Mouse (Mus musculus) right cerebral cortex, adult 18-20 months (tissue): ENCODE results near the gene Sorcs2.
"Not testable (repeated sequence)": the region's sequence is repeated elsewhere in the genome, so short reads cannot be mapped to it uniquely, and the experiment has no call there.

ENCODE experiments used
- DNase-seq: peaks from one replicate; pipeline ENCODE4 v3.0.0; 2022; ENCODE audit warnings: mixed read lengths

The Sorcs2 gene

DNA sequence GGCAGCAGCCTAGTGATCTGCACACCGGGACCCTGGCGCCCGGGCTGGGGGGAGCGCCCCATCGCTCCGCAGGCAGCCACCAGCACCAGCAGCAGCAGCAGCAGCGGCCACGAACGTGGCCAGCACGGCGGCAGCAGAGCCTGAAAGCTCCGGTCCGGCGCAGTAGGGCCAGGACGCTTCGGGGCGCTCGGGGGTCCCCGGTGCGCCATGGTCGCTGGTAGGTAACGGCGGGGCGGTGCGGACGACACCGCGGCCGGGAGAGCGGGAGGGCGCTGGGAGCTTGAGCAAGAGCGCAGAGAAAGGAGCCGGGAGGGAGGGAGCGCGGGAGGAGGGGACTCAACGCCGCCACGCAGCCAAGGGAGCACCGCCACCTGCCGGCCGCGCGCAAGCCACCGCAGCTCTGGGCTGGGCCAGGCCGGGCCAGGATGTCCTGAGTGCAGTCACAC is at the start of gene Sorcs2:
Sorcs2 (minus strand) TSS at position 303 of the 446 bp plus-strand sequence.
- DNase-seq: peak; percentile 87

- no peak for DNase-seq
These were observed 48.4 kb upstream of the Sorcs2 start for GRCm38 (mm10) chr5:36446166-36446890.

- no peak for DNase-seq
These were observed 47.1 kb upstream of the Sorcs2 start for GRCm38 (mm10) chr5:36445028-36445427.

GRCm38 (mm10) chr5:36444611-36445010 is 46.7 kb upstream of the Sorcs2 start:
- DNase-seq: no peak

DNA sequence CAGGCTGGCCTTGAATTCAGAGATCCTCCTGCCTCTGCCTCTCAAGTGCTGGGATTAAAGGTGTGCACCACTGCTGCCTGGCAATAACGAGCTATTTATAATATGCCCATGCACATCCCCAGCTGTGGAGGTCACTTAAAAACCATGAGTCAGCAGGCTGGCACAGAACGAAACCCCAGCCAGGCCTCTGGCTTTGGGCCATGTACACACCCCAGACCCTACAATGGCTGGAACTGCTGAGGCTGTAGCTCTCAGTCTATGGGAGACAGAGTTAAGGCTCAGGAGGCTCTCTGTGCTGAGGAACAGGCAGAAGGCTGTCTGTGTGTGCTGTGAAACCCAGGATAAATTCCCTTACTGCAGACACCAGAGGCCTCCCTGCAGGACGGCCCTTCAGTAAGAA is 42.8 kb upstream of the Sorcs2 start:
- DNase-seq: no peak

- no peak for DNase-seq
These were observed 38.9 kb upstream of the Sorcs2 start for GRCm38 (mm10) chr5:36436858-36437257.

GRCm38 (mm10) chr5:36434398-36434967 is 36.5 kb upstream of the Sorcs2 start:
- no peak for DNase-seq

GRCm38 (mm10) chr5:36431711-36432110 is 33.8 kb upstream of the Sorcs2 start:
- DNase-seq: no peak

GRCm38 (mm10) chr5:36429551-36429950 is 31.6 kb upstream of the Sorcs2 start:
- no peak for DNase-seq

DNA sequence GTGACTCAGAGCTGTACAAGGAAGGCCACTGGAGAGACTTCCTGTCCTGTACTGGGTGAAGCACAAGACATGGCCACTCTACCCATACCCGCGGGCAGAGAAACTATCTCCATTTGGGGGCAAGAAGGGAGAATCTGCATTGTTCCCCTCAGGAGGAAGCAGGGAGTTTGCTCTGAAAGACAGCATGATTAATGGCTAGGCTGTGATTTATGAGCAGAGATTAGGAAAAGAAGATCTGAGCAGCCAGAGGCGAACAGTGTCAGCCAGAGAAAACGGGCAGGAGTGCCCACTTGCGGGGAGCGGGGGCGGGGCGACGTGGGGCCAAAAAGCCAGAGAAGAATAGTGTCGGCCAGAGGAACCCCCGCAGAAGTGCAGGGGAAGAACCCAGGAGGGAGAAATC is 29.9 kb upstream of the Sorcs2 start:
- no peak for DNase-seq

DNA sequence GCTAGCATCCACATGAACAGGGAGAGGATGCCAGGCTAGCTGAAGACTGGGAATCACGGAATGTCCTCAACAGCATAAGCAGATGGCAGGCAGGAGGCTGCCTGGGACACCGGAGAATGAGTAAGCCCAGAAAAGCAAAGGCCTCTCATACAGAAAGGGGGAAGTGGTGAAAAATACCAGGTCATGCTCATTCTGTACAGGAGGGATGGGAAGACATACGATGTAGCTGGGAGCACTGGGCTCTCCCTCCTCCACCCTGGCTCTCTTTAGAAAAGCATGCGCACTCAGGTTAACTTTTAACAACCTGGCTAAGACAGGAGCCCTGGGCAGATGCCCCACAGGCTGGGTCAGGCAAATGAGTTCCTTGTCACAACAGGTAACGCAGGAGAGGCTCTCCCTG is 28.5 kb upstream of the Sorcs2 start:
- peak; percentile 69 for DNase-seq

DNA sequence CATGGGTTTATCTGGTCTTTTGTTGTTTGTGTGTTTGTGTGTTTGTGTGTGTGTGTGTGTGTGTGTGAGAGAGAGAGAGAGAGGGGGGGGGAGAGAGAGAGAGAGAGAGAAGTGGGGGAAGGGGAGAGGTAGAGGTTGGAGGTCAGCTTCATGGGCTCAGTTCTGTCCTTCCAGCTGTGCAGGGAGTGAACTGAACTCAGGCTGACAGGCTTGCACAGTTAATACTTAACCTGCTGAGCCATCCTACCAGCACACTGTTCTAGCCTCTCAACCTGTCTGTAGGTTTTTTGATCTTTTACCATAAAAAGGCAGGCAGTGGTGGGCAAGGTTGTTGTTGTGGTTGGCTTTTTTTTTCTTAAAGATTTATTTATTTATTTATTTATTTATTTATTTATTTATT is 26.7 kb upstream of the Sorcs2 start:
- DNase-seq: no peak

DNA sequence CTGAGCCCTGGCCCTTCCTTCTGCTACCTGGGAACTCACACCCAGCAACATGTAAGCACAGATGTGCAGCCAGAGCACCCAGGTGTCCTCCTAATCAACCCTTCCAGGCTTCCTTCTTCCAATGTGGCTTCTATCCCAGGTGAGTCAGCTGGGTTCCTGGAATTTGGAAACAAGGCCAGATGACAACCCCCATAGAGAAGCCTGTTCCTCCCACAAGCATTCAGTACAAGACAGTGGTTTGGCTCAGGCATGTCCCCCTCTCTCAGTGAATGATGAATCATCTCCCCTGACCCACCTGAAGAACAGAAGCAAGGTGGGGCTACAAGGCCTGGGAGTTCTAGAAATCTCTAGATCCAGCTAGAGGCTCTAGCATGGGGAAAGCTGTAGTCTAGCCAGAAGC is 24.8 kb upstream of the Sorcs2 start:
- no peak for DNase-seq

DNA sequence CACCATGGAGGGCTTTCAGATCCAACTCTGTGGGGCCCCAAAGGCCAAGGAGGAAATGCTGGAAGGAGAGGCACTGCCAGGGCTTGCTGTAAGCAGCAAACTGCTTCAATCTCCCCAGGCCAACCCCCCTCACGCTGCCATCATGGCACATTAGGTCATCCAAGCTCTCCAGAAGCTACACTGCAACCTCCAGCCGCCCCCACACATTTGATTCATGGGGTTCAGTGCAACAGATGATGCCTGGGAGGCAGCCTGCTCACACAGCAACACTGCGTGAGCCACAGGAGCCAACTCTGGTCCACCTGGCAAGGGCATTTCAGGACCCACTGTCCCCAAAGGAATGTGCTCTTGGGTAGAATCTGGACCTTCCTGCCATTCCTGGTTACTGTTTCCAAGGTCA is 21.9 kb upstream of the Sorcs2 start:
- DNase-seq: no peak

- peak; percentile 49 for DNase-seq
These were observed 16.9 kb upstream of the Sorcs2 start for GRCm38 (mm10) chr5:36414712-36415331.

DNA sequence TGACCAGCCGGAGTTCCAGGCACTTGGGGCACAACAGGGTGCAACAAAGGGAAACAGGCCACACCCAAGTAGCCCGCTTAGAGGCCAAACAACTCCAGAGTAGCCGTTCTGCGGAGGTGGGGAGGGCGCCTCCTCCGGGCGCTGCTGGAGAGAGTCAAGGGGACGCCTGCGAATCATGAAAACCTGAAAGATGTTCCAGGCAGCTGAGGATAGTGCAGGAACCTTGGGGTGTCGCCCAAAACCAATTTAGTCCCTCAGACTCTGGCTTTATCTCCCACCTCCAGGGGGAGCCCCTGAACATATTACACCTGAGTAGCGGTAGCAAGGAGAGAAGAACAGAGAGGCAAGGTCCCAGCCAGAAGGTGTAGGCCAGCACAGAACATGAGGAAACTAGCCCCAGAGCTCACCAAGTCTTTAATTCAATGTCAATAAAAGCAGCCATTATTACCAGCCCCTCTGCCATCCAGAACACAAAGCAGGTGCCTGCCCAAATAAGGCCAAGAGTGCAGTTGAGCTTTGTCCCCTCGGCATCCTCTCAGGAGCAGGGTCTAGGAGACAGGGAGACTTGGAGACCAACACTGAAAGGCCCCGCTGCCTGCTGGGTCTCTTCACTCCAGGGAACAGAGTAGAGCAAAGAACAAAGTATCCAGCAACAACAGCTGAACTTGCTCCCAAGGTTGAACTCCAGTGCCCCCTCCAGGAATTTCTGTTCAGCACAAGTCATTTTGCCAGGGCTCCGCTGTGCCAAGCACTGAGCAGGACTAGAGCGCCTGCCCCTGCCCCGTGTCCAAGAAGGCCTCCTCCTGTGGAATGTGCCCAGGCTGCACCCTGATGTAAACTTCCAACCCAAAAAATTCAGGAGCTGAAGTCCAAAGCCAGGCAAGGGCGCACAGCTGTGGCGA is 775 bp upstream of the Sorcs2 start:
- DNase-seq: peak; percentile 60

GRCm38 (mm10) chr5:36397384-36397759 is 567 bp downstream of the Sorcs2 start:
- no peak for DNase-seq

DNA sequence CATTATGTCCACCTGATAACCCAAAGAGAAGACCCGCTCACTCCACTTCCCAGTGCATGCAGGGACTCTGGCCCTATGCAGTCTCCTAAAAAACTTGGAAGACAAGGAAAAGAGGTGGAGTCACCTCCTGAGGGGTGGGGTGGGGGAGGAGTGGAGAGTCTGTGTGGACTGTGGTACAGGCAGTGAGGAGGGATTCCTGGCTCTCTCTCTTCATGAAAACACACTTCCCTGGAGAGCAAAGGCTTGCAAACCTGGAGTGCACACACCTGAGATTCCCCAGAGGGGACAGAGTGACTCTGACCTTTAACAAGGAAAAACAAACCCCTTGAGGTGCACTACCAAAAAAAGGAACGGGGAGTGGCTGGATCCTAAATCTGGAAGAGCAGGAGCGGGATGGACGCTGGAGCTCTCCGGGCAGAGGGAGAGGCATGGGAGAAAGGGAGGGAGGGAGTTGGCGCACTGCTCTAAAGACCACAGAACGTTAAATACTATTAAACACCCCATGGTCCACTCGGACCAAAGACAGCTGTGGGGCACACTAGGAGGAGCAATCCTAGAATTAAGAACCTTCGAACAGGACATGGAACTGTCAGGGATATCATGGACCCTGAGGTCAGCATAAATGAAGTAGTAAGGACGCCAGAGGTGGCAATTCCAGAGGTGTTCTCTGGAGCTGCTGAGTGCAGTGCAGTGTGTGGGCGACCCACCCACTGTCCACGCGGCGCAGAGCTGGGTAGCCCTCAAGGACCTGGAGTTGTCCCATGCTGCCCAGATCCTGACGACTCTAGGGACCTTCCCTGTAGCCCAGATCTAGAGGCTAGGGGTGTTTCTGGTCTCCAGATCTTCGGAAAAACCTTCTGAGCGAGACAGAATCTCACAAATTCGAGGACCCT is 1.2 kb downstream of the Sorcs2 start:
- no peak for DNase-seq

- peak; percentile 79 for DNase-seq
These were observed 1.9 kb downstream of the Sorcs2 start for GRCm38 (mm10) chr5:36396011-36396410.

- DNase-seq: no peak
These were observed 3.0 kb downstream of the Sorcs2 start for GRCm38 (mm10) chr5:36394840-36395515.

GRCm38 (mm10) chr5:36391751-36392150 is 6.2 kb downstream of the Sorcs2 start:
- DNase-seq: no peak

- DNase-seq: not testable (repeated sequence)
These were observed 7.4 kb downstream of the Sorcs2 start for GRCm38 (mm10) chr5:36390591-36390927.
